Mouse (Mus musculus) intestine, embryonic 15.5 days (tissue): ENCODE results near the gene Frat1. TPM values are rescaled to one million over a fixed set of nuclear protein-coding genes. Genes with fewer than 3 reads are reported as not detected.

ENCODE experiments used
- ATAC-seq: fragments of 200-750 bp; cut with Nextera tagmentation; 2 replicates; pipeline ENCODE4 v1.8.0; 2017; ENCODE audit warnings: moderate TSS enrichment, moderate library complexity
- H3K27ac ChIP-seq: fragments of 300-500 bp; sonication (generic); 2 replicates; pipeline ENCODE4 v1.5.1; 2015; ENCODE audit warnings: mild to moderate bottlenecking, inconsistent platforms
- H3K27me3 ChIP-seq: fragments of 300-500 bp; sonication (generic); replicated peaks from 2 replicates; pipeline ENCODE4 v1.6.1; 2015; ENCODE audit warnings: inconsistent platforms
- H3K36me3 ChIP-seq: fragments of 300-500 bp; sonication (generic); 2 replicates; pipeline ENCODE4 v1.6.1; 2015; ENCODE audit warnings: inconsistent platforms
- H3K4me1 ChIP-seq: fragments of 300-500 bp; sonication (generic); replicated peaks from 2 replicates; pipeline ENCODE4 v1.6.1; 2015; ENCODE audit warnings: inconsistent platforms
- H3K4me2 ChIP-seq: fragments of 300-500 bp; sonication (generic); replicated peaks from 2 replicates; pipeline ENCODE4 v1.6.1; 2015; ENCODE audit warnings: mild to moderate bottlenecking, inconsistent platforms
- H3K4me3 ChIP-seq: fragments of 300-500 bp; sonication (generic); replicated peaks from 2 replicates; pipeline ENCODE4 v1.5.1; 2015; ENCODE audit warnings: inconsistent platforms
- H3K9ac ChIP-seq: fragments of 300-500 bp; sonication (generic); 2 replicates; pipeline ENCODE4 v1.6.1; 2015; ENCODE audit warnings: inconsistent platforms
- H3K9me3 ChIP-seq: fragments of 300-500 bp; sonication (generic); 2 replicates; pipeline ENCODE4 v1.6.1; 2016; ENCODE audit warnings: inconsistent platforms
- WGBS: fragments of 180-500 bp; shearing (Covaris S2); methylation state at CpG from one replicate; pipeline ENCODE4 v1.1.7; 2015; 5-methylcytosine and 5-hydroxymethylcytosine counted together
- polyA plus RNA-seq: library from polyadenylated mRNA; unstranded; fragments of >200 nt; fragmentation: Nextera tagmentation; extraction: Ambion mirVana; gene quantifications from 2 replicates; pipeline ENCODE4 v1.2.1, GENCODE M21; 2015

Frat1 gene
- polyA plus RNA-seq, 1 experiment from 2014 or later = 13.5 TPM

- Histone ChIP-seq H3K4me2 (peak overlapping the region; percentile 33; the same call in 1 of the 2 replicates), H3K36me3 (no peaks in the 10 kb centered on the region), H3K9ac (no peak overlapping the region), H3K4me3 (no peak overlapping the region), H3K4me1 (peaks cover 17% of the 10 kb centered on the region), H3K27ac (peak overlapping the region; percentile 8), H3K9me3 (no peaks in the 10 kb centered on the region), H3K27me3 (peaks cover 6% of the 10 kb centered on the region; the same call in 1 of the 2 replicates)
- peak; percentile 77 for ATAC-seq
- 2% methylated on average over 6 of the region's 6 CpGs for WGBS
Measured at GRCm38 (mm10) chr19:41835816-41836215, 6.0 kb downstream of the Frat1 start.

GRCm38 (mm10) chr19:41836719-41837118 is 6.9 kb downstream of the Frat1 start:
- H3K9ac ChIP-seq = no peak overlapping the region
- peaks cover 13% of the 10 kb centered on the region for H3K4me1 ChIP-seq
- peaks cover 5% of the 10 kb centered on the region; the same call in 1 of the 2 replicates for H3K27me3 ChIP-seq
- no peaks in the 10 kb centered on the region for H3K9me3 ChIP-seq
- H3K4me3 ChIP-seq = no peak overlapping the region
- WGBS = 38% methylated on average over 3 of the region's 3 CpGs
- ATAC-seq = no peak
- H3K36me3 ChIP-seq = no peaks in the 10 kb centered on the region
- H3K27ac ChIP-seq = peak overlapping the region; percentile 72; the same call in 1 of the 2 replicates
- H3K4me2 ChIP-seq = no peak overlapping the region

DNA sequence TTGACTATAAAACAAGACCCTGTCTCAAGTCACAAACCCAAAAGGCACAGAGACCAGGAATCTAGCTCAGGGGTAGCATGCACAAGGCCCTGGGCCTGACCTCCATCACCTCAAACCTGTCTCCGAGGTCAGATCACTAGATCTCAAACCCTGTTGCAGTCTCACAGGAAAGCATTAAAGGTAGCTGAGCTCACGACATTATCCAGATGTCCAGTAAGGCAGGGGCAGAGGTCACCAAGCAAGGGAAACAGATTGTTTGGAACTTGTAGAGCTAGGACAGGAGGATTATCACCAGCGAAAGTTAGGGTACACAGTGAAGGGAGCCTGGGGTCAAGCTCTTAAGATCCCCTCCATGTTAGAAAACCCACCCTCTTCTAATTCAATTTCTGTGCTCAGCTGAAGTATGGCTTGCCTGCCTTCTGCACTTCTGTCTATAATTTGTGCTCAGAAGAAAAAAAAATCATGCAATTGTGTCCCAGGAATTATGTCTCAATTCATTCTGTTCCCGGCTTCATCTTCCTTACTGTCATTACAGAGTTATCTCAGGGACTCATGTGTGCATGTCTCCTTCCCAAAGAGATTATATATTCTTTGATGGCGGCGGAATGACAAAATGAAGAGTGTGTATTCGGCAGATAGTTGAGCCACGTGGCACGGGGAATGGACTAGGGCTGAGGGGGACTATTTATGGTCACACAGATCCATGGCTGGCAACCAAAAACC is 7.6 kb downstream of the Frat1 start:
- H3K36me3 ChIP-seq = no peaks in the 10 kb centered on the region
- ATAC-seq = no peak; the same call in 1 of the 2 replicates
- peak overlapping the region; percentile 72 for H3K27ac ChIP-seq
- no peaks in the 10 kb centered on the region for H3K27me3 ChIP-seq
- no peaks in the 10 kb centered on the region for H3K9me3 ChIP-seq
- H3K4me1 ChIP-seq = peaks cover 8% of the 10 kb centered on the region; the same call in 1 of the 2 replicates
- peak overlapping the region; percentile 47 for H3K4me2 ChIP-seq
- 29% methylated on average over 9 of the region's 9 CpGs for WGBS
- no peak overlapping the region for H3K4me3 ChIP-seq
- H3K9ac ChIP-seq = no peak overlapping the region

GRCm38 (mm10) chr19:41837917-41838261 is 8.1 kb downstream of the Frat1 start:
- Histone ChIP-seq H3K9me3 (no peaks in the 10 kb centered on the region), H3K36me3 (no peaks in the 10 kb centered on the region), H3K4me2 (peak overlapping the region; percentile 47), H3K9ac (no peak overlapping the region), H3K27me3 (no peaks in the 10 kb centered on the region), H3K4me1 (peaks cover 8% of the 10 kb centered on the region; the same call in 1 of the 2 replicates), H3K4me3 (no peak overlapping the region), H3K27ac (peak overlapping the region; percentile 77)
- ATAC-seq = peak; percentile 80
- 35% methylated on average over 4 of the region's 4 CpGs for WGBS

DNA sequence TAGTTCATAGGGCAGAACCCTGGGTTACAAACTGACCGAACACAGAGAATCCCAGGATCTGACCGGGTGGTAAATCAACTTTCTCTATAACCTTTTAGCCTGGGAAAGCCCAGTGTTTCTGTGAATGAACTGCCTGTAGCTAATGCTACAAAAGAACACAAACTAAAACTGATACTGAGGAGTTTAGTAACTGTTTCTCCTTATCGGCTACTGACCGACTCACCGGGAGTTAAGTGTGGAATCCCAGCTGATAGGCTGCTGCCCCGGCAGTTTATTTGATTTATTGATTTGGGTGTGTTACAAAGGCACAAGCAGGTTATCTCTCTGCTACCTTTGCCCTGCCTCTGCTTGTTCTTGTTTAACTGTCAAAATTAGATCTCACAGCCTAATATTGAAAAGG is 9.0 kb downstream of the Frat1 start:
- Histone ChIP-seq H3K27ac (peak overlapping the region; percentile 77), H3K4me1 (peaks cover 8% of the 10 kb centered on the region; the same call in 1 of the 2 replicates), H3K9ac (no peak overlapping the region), H3K27me3 (no peaks in the 10 kb centered on the region), H3K4me3 (peak overlapping the region; percentile 9; the same call in 1 of the 2 replicates), H3K4me2 (peak overlapping the region; percentile 47), H3K36me3 (no peaks in the 10 kb centered on the region), H3K9me3 (no peaks in the 10 kb centered on the region)
- 23% methylated on average over 6 of the region's 6 CpGs for WGBS
- peak; percentile 74 for ATAC-seq

DNA sequence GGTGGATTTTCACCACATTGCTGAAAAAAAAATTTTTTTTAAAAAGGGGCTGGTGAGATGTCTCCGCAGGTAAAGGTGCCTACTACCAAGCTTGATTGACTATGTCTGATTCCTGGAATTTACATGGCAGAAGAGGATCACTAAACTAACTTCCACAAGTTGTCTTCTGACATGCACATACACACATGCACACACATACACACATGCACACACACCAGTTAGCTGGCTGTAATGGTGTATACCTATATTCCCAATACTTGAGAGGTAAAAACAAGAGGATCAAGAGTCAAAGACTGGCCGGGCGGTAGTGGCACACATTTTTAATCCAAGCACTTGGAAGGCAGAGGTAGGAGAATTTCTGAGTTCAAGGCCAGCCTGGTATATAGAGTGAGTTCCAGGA is 9.9 kb downstream of the Frat1 start:
- Histone ChIP-seq H3K36me3 (no peaks in the 10 kb centered on the region), H3K9me3 (no peaks in the 10 kb centered on the region), H3K4me1 (peaks cover 8% of the 10 kb centered on the region; the same call in 1 of the 2 replicates), H3K4me2 (0 out of 2 replicates have a peak overlapping the region, but pooled peaks have one; percentile 24), H3K27me3 (no peaks in the 10 kb centered on the region), H3K4me3 (no peak overlapping the region), H3K9ac (no peak overlapping the region), H3K27ac (peak overlapping the region; percentile 63)
- ATAC-seq = no peak
- 91% methylated on average over 3 of the region's 3 CpGs for WGBS

GRCm38 (mm10) chr19:41841105-41841750 is 11.5 kb downstream of the Frat1 start:
- ATAC-seq = no peak
- WGBS = 73% methylated on average over 7 of the region's 7 CpGs
- Histone ChIP-seq H3K4me1 (peaks cover 11% of the 10 kb centered on the region; the same call in 1 of the 2 replicates), H3K36me3 (no peaks in the 10 kb centered on the region), H3K27ac (no peak overlapping the region), H3K9ac (no peak overlapping the region), H3K27me3 (no peaks in the 10 kb centered on the region), H3K9me3 (no peaks in the 10 kb centered on the region), H3K4me3 (no peak overlapping the region), H3K4me2 (no peak overlapping the region)

DNA sequence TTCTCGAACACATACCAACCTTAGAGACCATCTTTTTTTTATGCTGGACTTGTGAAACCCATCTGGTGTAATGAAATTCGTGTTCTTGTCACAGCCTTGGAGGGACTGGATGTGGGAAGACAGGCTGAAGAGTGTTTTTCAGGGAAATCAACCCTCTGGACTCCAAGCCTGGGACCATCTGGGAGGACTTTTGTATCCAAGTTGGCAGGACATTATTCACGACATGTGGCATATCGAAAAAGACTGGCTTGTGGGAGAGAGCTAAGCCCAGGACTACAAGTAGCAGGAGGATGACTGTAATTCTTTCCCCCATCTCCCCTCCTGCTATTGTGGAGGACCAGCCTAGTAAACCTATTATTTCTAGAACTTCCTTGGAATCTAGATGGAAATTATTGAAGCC is 12.4 kb downstream of the Frat1 start:
- no peaks in the 10 kb centered on the region for H3K36me3 ChIP-seq
- H3K27me3 ChIP-seq = no peaks in the 10 kb centered on the region

DNA sequence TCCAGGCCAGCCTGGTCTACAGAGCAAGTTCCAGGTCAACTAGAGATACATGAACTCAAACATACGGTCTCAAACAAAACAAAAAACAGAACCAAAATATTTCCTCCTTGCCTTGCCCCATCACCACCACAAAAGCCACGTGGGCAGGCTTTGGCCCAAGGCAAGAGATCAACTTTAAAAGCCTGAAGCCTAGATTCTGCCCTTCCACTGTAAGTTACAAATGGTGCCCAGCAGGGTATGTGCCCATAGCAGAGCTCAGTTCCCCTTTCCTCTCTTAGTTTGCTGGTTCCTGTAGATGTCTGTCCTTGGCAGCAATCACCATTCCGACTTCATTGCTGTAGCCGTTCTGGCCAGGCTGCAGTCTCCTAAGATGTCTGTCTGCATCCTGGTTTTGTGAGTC is 12.9 kb downstream of the Frat1 start:
- no peak overlapping the region for H3K27ac ChIP-seq
- WGBS = 71% methylated on average over 4 of the region's 4 CpGs
- H3K4me1 ChIP-seq = peaks cover 11% of the 10 kb centered on the region; the same call in 1 of the 2 replicates
- no peaks in the 10 kb centered on the region for H3K36me3 ChIP-seq
- ATAC-seq = no peak
- H3K27me3 ChIP-seq = no peaks in the 10 kb centered on the region
- H3K9me3 ChIP-seq = no peaks in the 10 kb centered on the region
- H3K4me2 ChIP-seq = no peak overlapping the region
- H3K9ac ChIP-seq = no peak overlapping the region
- no peak overlapping the region for H3K4me3 ChIP-seq

More for the DNA sequence above, 12.4 kb downstream of the Frat1 start:
- Histone ChIP-seq H3K4me2 (no peak overlapping the region), H3K4me1 (peaks cover 14% of the 10 kb centered on the region; the same call in 1 of the 2 replicates), H3K9ac (no peak overlapping the region), H3K27ac (no peak overlapping the region), H3K4me3 (no peak overlapping the region), H3K9me3 (no peaks in the 10 kb centered on the region)
- 84% methylated on average over 4 of the region's 4 CpGs for WGBS
- ATAC-seq = no peak

- WGBS = 84% methylated on average over 6 of the region's 6 CpGs
- Histone ChIP-seq H3K4me2 (no peak overlapping the region), H3K27ac (no peak overlapping the region), H3K4me3 (no peak overlapping the region), H3K4me1 (peaks cover 11% of the 10 kb centered on the region; the same call in 1 of the 2 replicates), H3K9ac (no peak overlapping the region), H3K36me3 (no peaks in the 10 kb centered on the region), H3K27me3 (no peaks in the 10 kb centered on the region), H3K9me3 (no peaks in the 10 kb centered on the region)
- ATAC-seq = no peak
Measured at GRCm38 (mm10) chr19:41844345-41844744, 14.6 kb downstream of the Frat1 start.

DNA sequence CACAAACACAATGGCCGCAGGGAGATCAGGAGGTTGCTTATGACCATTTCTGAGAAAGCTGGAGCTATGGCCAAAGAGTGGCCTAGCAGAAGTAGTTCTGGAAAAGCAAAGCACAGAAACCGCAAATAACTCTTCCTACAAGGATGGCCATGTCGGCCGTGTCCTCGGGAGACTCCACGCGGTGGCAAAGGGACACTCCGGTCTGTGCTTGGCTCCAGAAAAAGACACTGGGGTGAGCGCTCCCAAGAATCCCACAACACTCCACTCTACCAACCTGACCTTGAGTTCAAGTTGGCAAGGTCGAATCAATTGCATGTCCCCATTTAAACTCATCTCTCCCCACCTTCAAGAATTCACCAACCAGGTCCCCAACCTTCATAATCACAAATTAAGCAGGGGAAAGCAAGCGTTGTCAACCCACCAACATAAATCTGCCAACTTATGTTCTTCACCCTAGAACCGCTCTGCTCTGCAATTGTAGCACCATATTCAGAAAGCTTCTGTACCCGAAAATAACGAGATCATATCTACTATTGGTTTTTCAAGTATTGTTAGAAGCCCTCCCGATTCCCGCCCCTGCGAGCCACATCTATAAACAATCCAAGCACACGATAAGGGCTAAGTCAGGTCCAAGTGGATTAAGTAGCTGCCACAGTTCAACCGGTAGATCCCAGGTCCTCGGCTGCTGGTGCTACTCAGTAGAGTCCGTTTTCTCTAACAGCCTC is 16.8 kb downstream of the Frat1 start:
- WGBS = 14% methylated on average over 21 of the region's 21 CpGs
- Histone ChIP-seq H3K4me1 (peaks cover 8% of the 10 kb centered on the region; the same call in 1 of the 2 replicates), H3K4me2 (peak overlapping the region; percentile 93), H3K4me3 (peak overlapping the region; percentile 78), H3K27ac (peak overlapping the region; percentile 91), H3K27me3 (no peaks in the 10 kb centered on the region), H3K9ac (peak overlapping the region; percentile 75), H3K9me3 (no peaks in the 10 kb centered on the region), H3K36me3 (no peaks in the 10 kb centered on the region)
- no peak for ATAC-seq

DNA sequence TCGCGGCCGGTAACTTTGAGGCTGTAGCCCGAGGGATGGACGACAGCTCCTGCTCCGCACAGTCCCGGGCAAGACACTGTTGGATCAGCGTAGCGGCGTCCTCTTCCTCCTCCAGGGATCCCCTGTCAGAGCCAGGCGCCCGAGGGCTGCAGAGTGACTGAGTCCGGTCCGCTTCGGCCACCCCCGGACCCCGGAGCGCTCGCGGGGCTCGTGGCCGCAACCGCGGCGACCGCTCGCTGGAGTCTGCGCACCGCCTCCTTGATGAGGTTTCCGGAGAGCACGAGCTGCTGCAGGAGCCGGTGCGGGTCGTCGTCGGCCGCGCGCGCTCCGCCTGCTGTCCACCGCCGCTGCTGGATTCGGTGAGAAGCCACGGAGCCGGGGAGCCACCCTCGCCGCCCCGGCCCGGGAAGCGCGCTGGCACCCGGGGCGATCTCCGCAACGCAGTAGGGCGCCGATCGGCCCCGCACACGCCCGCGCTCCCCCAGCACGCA is 17.4 kb downstream of the Frat1 start:
- peak overlapping the region; percentile 78 for H3K4me3 ChIP-seq
- peak; percentile 13 for ATAC-seq
- H3K27ac ChIP-seq = peak overlapping the region; percentile 91
- no peaks in the 10 kb centered on the region for H3K9me3 ChIP-seq
- WGBS = under 1% methylated on average over 64 of the region's 64 CpGs
- no peaks in the 10 kb centered on the region for H3K27me3 ChIP-seq
- H3K9ac ChIP-seq = peak overlapping the region; percentile 75
- no peaks in the 10 kb centered on the region for H3K36me3 ChIP-seq
- H3K4me1 ChIP-seq = peaks cover 8% of the 10 kb centered on the region; the same call in 1 of the 2 replicates
- peak overlapping the region; percentile 93 for H3K4me2 ChIP-seq
